Mouse (Mus musculus) E14TG2a.4 (cell line): ENCODE data around the gene Rpl22.

Source experiments
- CTCF ChIP-seq: conservative IDR thresholded peaks from 2 replicates; pipeline ENCODE4 v1.5.1; 2014; ENCODE audit warnings: low read length
- NANOG ChIP-seq: IDR thresholded peaks from 2 replicates; pipeline ENCODE4 v1.6.1; 2014; ENCODE audit warnings: borderline replicate concordance, low read length, mixed read lengths
- POU5F1 ChIP-seq: IDR thresholded peaks from 2 replicates; pipeline ENCODE4 v1.6.1; 2014; ENCODE audit warnings: low read length, borderline replicate concordance

DNA sequence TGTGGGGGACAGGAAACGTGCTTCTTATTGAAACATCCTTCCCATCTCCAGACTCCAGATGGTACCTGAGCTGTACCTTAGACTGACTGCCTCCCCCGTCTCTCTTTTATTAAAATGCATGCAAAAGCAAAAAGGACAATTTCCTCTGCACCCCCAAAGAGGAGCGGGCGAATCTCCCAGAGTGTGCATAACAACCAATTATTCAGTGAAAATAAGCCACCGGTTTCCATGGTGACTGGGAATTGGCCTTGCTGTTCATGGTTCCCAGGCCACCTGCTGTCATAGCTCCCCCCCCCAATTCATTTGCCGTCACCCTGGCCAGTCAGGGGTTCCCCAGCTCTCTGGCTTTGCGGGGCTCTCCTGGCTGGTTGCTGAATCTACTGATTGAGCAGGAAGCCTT is 39.7 kb downstream of the Rpl22 start:
- no peak for TF ChIP-seq CTCF
- TF ChIP-seq POU5F1: no peak
- TF ChIP-seq NANOG: no peak
